Mouse (Mus musculus) CH12.LX (cell line): ENCODE data around the gene Pdk2. TPM values are rescaled to one million over a fixed set of nuclear protein-coding genes. Genes with fewer than 3 reads are reported as not detected.

Experiments used
- DNase-seq: peaks from one replicate; pipeline ENCODE4 v3.0.0-alpha.2; 2013; ENCODE audit errors: extremely low read depth
- H3K27ac ChIP-seq: 2 replicates; pipeline ENCODE4 v1.5.1; 2012; ENCODE audit warnings: low read depth, mild to moderate bottlenecking, control low read depth, moderate library complexity; ENCODE audit not compliant: insufficient read depth
- H3K27me3 ChIP-seq: replicated peaks from 2 replicates; pipeline ENCODE3; 2012; ENCODE audit warnings: inconsistent platforms
- H3K36me3 ChIP-seq, 2 experiments: replicated peaks in 1 of 2; 2 replicates each; pipeline versions ENCODE3 to v1.6.1; 2012; ENCODE audit warnings: inconsistent platforms in 1 of 2, low read length in 1 of 2, mild to moderate bottlenecking in 1 of 2, mixed read lengths in 1 of 2, moderate library complexity in 1 of 2; ENCODE audit not compliant: control insufficient read depth in 1 of 2, insufficient read depth in 1 of 2
- H3K4me1 ChIP-seq, 2 experiments: 2 replicates each; pipeline ENCODE4 v1.6.1; 2012; ENCODE audit warnings: inconsistent platforms in 1 of 2, moderate library complexity in 1 of 2; ENCODE audit not compliant: insufficient read depth in 2 of 2, control insufficient read depth in 1 of 2
- H3K4me2 ChIP-seq: 2 replicates; pipeline ENCODE4 v1.6.1; 2012; ENCODE audit warnings: low read depth, mild to moderate bottlenecking, control low read depth; ENCODE audit not compliant: poor library complexity, insufficient read depth, severe bottlenecking
- H3K4me3 ChIP-seq, 3 experiments: fragments of 150-350 bp in 1 of 3; sonication (generic) in 1 of 3; replicated peaks in 1 of 3; 2 replicates each; pipeline versions ENCODE3 to v1.5.1; 2011 to 2012; ENCODE audit warnings: low read depth in 2 of 3, low read length in 2 of 3, mild to moderate bottlenecking in 2 of 3, moderate library complexity in 2 of 3, control low read depth in 1 of 3, improper control_type of control experiment in 1 of 3, inconsistent platforms in 1 of 3, mixed read lengths in 1 of 3; ENCODE audit not compliant: poor library complexity in 1 of 3
- H3K79me2 ChIP-seq: replicated peaks from 2 replicates; pipeline ENCODE4 v1.6.1; 2012; ENCODE audit warnings: mild to moderate bottlenecking, moderate library complexity; ENCODE audit not compliant: control insufficient read depth, poor library complexity, insufficient read depth, severe bottlenecking; ENCODE audit errors: extremely low read depth
- H3K9ac ChIP-seq: 2 replicates; pipeline ENCODE4 v1.6.1; 2012; ENCODE audit warnings: low read depth, mild to moderate bottlenecking, control low read depth, moderate library complexity; ENCODE audit not compliant: insufficient read depth
- H3K9me3 ChIP-seq: replicated peaks from 2 replicates; pipeline ENCODE3; 2012; ENCODE audit warnings: low read length, inconsistent platforms, mixed read lengths
- BHLHE40 ChIP-seq: IDR thresholded peaks from 2 replicates; pipeline ENCODE4 v1.6.1; 2011; ENCODE audit warnings: mild to moderate bottlenecking, low read depth, low read length, improper control_type of control experiment
- CHD1 ChIP-seq: IDR thresholded peaks from 2 replicates; pipeline ENCODE4 v1.6.1; 2012; ENCODE audit warnings: low read depth, low read length, improper control_type of control experiment, inconsistent platforms
- CHD2 ChIP-seq: IDR thresholded peaks from 2 replicates; pipeline ENCODE4 v1.6.1; 2011; ENCODE audit warnings: low read length, improper control_type of control experiment
- CTCF ChIP-seq, 2 experiments: IDR thresholded peaks in 1 of 2; conservative IDR thresholded peaks in 1 of 2; 2 replicates each; pipeline ENCODE4 v1.5.1; 2011 to 2012; ENCODE audit warnings: low read depth in 2 of 2, low read length in 2 of 2, improper control_type of control experiment in 1 of 2, inconsistent platforms in 1 of 2, mild to moderate bottlenecking in 1 of 2, moderate library complexity in 1 of 2
- E2F4 ChIP-seq: IDR thresholded peaks from 2 replicates; pipeline ENCODE4 v1.6.1; 2011; ENCODE audit warnings: low read depth, low read length, improper control_type of control experiment; ENCODE audit not compliant: insufficient replicate concordance
- ETS1 ChIP-seq: conservative IDR thresholded peaks from 2 replicates; pipeline ENCODE4 v1.6.1; 2012; ENCODE audit warnings: low read depth, mild to moderate bottlenecking, inconsistent platforms, low read length, improper control_type of control experiment, moderate library complexity
- GABPA ChIP-seq: IDR thresholded peaks from 2 replicates; pipeline ENCODE4 v1.6.1; 2012; ENCODE audit warnings: low read depth, low read length, improper control_type of control experiment, inconsistent platforms; ENCODE audit not compliant: insufficient replicate concordance
- HCFC1 ChIP-seq: IDR thresholded peaks from 2 replicates; pipeline ENCODE4 v1.6.1; 2012; ENCODE audit warnings: low read depth, mild to moderate bottlenecking, inconsistent platforms, low read length, improper control_type of control experiment
- IRF4 ChIP-seq: IDR thresholded peaks from 2 replicates; pipeline ENCODE4 v1.6.1; 2014; ENCODE audit warnings: low read depth, mild to moderate bottlenecking, inconsistent platforms, low read length, improper control_type of control experiment
- JUN ChIP-seq: IDR thresholded peaks from 2 replicates; pipeline ENCODE4 v1.6.1; 2011; ENCODE audit warnings: low read depth, mild to moderate bottlenecking, low read length, improper control_type of control experiment, moderate library complexity; ENCODE audit not compliant: insufficient read depth
- KAT2A ChIP-seq: IDR thresholded peaks from 2 replicates; pipeline ENCODE4 v1.6.1; 2012; ENCODE audit warnings: low read length, improper control_type of control experiment, inconsistent platforms; ENCODE audit not compliant: insufficient replicate concordance
- MEF2A ChIP-seq: IDR thresholded peaks from 2 replicates; pipeline ENCODE4 v1.6.1; 2014; ENCODE audit warnings: low read depth, mild to moderate bottlenecking, inconsistent platforms, low read length, improper control_type of control experiment, borderline replicate concordance
- MXI1 ChIP-seq: IDR thresholded peaks from 2 replicates; pipeline ENCODE4 v1.6.1; 2011; ENCODE audit warnings: mild to moderate bottlenecking, low read depth, low read length, improper control_type of control experiment
- NRF1 ChIP-seq: IDR thresholded peaks from 2 replicates; pipeline ENCODE4 v1.6.1; 2014; ENCODE audit warnings: low read depth, mild to moderate bottlenecking, inconsistent platforms, low read length, improper control_type of control experiment, moderate library complexity
- PAX5 ChIP-seq: IDR thresholded peaks from 2 replicates; pipeline ENCODE4 v1.6.1; 2012; ENCODE audit warnings: low read length, inconsistent platforms, mixed read lengths
- POLR2AphosphoS2 ChIP-seq: IDR thresholded peaks from 2 replicates; pipeline ENCODE4 v1.6.1; 2011; ENCODE audit warnings: low read depth, low read length, improper control_type of control experiment
- RAD21 ChIP-seq: IDR thresholded peaks from 2 replicates; pipeline ENCODE4 v1.6.1; 2011; ENCODE audit warnings: low read depth, mild to moderate bottlenecking, low read length, improper control_type of control experiment, moderate library complexity
- SIN3A ChIP-seq: IDR thresholded peaks from 2 replicates; pipeline ENCODE4 v1.6.1; 2012; ENCODE audit warnings: low read length, improper control_type of control experiment, inconsistent platforms
- SMC3 ChIP-seq: IDR thresholded peaks from 2 replicates; pipeline ENCODE4 v1.6.1; 2011; ENCODE audit warnings: low read depth, low read length, improper control_type of control experiment
- TBP ChIP-seq: conservative IDR thresholded peaks from 2 replicates; pipeline ENCODE4 v1.6.1; 2011; ENCODE audit warnings: low read depth, low read length, improper control_type of control experiment
- TCF12 ChIP-seq: IDR thresholded peaks from 2 replicates; pipeline ENCODE4 v1.6.1; 2014; ENCODE audit warnings: low read depth, mild to moderate bottlenecking, inconsistent platforms, low read length, improper control_type of control experiment
- USF1 ChIP-seq: IDR thresholded peaks from 2 replicates; pipeline ENCODE4 v1.6.1; 2014; ENCODE audit warnings: low read depth, mild to moderate bottlenecking, inconsistent platforms, low read length, improper control_type of control experiment
- ZMIZ1 ChIP-seq: IDR thresholded peaks from 2 replicates; pipeline ENCODE4 v1.6.1; 2012; ENCODE audit warnings: low read depth, mild to moderate bottlenecking, inconsistent platforms, low read length, improper control_type of control experiment
- ZNF384 ChIP-seq: IDR thresholded peaks from 2 replicates; pipeline ENCODE4 v1.6.1; 2012; ENCODE audit warnings: low read depth, low read length, improper control_type of control experiment, inconsistent platforms
- dilution Hi-C: fragments of 300-500 bp; cut with MboI; formaldehyde crosslinking; loops from 2 replicates; pipeline ENCODE4 v1.14.3; 2020; ENCODE audit warnings: low sequenced_read_pairs; ENCODE audit not compliant: extremely low pct_unique_long_range_greater_than_20kb, extremely low pct_ligation_motif_present
- in situ Hi-C: fragments of 300-500 bp; cut with MboI; formaldehyde crosslinking; loops from 3 replicates; pipeline ENCODE4 v1.14.3; 2019; ENCODE audit warnings: low sequenced_read_pairs, low pct_ligation_motif_present, low pct_unique_long_range_greater_than_20kb, mixed read lengths
- polyA plus RNA-seq: library from polyadenylated mRNA; unstranded; fragments of >175 nt; gene quantifications from 2 replicates; pipeline ENCODE4 v1.2.1, GENCODE M21; 2012; ENCODE audit warnings: low read depth; ENCODE audit not compliant: insufficient read length
- total RNA-seq, 2 experiments: library from RNA; depleted of rRNA; stranded (reverse); fragments of 300-350 nt in 1 of 2; fragments of >200 nt in 1 of 2; gene quantifications; 2 replicates each; pipeline ENCODE4 v1.2.3; 2012 to 2014

Gene Pdk2
- total and polyA plus RNA-seq, 3 experiments: not detected

- in situ Hi-C loops (loop anchor here (5.0 kb wide), 1 partner anchor 34 kb away; no protein-coding TSS in a partner anchor), dilution Hi-C loops (no loop called here)
- DNase-seq: no peak
- H3K36me3 ChIP-seq: peaks cover 10 to 34% of the 10 kb centered on the region in 2 experiments
- H3K4me3 ChIP-seq: no peak overlapping the region
- peaks cover 13 to 42% of the 10 kb centered on the region in 2 experiments for H3K4me1 ChIP-seq
- peaks cover 42% of the 10 kb centered on the region for H3K79me2 ChIP-seq
- no peaks in the 10 kb centered on the region for H3K9me3 ChIP-seq
- H3K27ac ChIP-seq: no peak overlapping the region
- peaks cover 14% of the 10 kb centered on the region for H3K27me3 ChIP-seq
- H3K9ac ChIP-seq: no peak overlapping the region
- TF ChIP-seq USF1 (no peak), ZNF384 (no peak), TBP (no peak), PAX5 (no peak), KAT2A (no peak), SMC3 (no peak), E2F4 (no peak), MXI1 (no peak), TCF12 (no peak), JUN (no peak)
- TF ChIP-seq, all 38 proteins: peak for 0
- no peak overlapping the region for H3K4me2 ChIP-seq
Measured at GRCm38 (mm10) chr11:95072804-95073203, 31.6 kb upstream of the Pdk2 start.

- TF ChIP-seq ZMIZ1 (no peak), BHLHE40 (no peak), NRF1 (no peak), RAD21 (no peak), HCFC1 (no peak), MEF2A (no peak), CHD2 (no peak), MXI1 (no peak), CTCF (conservative IDR thresholded peaks at IDR 0.05 in 1 of 2, IDR thresholded peaks at IDR 0.05 in 1 of 2; ENCODE audit: low read depth in 2 of 2, low read length in 2 of 2) (no peak), CHD1 (no peak), ETS1 (no peak), IRF4 (no peak), POLR2AphosphoS2 (no peak), SIN3A (no peak), GABPA (no peak)
- DNase-seq: no peak
- Histone ChIP-seq H3K79me2 (peaks cover 42% of the 10 kb centered on the region), H3K4me3 (no peak overlapping the region), H3K36me3 (peaks cover 15 to 39% of the 10 kb centered on the region in 2 experiments), H3K9ac (no peak overlapping the region), H3K4me1 (peaks cover 10 to 36% of the 10 kb centered on the region in 2 experiments), H3K4me2 (no peak overlapping the region), H3K9me3 (no peaks in the 10 kb centered on the region), H3K27ac (no peak overlapping the region), H3K27me3 (peaks cover 7% of the 10 kb centered on the region)
- dilution Hi-C loops: no loop called here
- in situ Hi-C loops: loop anchor here (5.0 kb wide), 1 partner anchor 35 kb away; no protein-coding TSS in a partner anchor
Measured at GRCm38 (mm10) chr11:95072136-95072535, 31.0 kb upstream of the Pdk2 start.
